Mouse (Mus musculus) CD4-positive, CD25-positive, alpha-beta regulatory T cell, adult 4 months (primary cell): ENCODE data around the gene Car8. TPM values are rescaled to one million over a fixed set of nuclear protein-coding genes. Genes with fewer than 3 reads are reported as not detected.
"Not testable (repeated sequence)": the region's sequence is repeated elsewhere in the genome, so short reads cannot be mapped to it uniquely, and the experiment has no call there.

Experiments used
- ATAC-seq: one replicate; pipeline ENCODE4 v1.8.0; 2017
- polyA plus RNA-seq, 2 experiments: library from polyadenylated mRNA; unstranded; fragments of 100-300 nt; shearing (Covaris generic); gene quantifications; one replicate each; pipeline ENCODE4 v1.2.1; 2017

Gene Car8
- polyA plus RNA-seq, 2 experiments from 2014 or later = not detected

DNA sequence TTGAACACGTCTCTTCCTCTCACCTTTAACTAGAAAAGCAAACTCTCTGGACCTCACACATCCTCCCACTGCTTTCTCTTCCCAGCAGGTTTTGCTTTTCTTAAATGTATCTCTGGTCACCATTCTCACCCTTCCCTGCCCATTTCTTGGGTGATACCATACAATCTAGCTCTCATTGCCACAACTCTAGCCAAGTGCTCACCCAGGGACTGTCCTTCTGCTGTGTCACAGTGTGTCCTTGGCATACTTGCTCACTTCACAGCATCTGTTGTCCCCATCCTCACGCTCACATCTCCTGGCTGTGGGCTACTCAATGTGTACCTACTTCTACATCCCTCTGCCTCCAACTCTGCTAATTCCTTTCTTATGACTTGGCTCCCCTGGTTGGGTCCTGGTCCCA lies 37.2 kb downstream of the Car8 start:
- ATAC-seq = no peak

GRCm38 (mm10) chr4:8200081-8200480 lies 38.8 kb downstream of the Car8 start:
- no peak for ATAC-seq

DNA sequence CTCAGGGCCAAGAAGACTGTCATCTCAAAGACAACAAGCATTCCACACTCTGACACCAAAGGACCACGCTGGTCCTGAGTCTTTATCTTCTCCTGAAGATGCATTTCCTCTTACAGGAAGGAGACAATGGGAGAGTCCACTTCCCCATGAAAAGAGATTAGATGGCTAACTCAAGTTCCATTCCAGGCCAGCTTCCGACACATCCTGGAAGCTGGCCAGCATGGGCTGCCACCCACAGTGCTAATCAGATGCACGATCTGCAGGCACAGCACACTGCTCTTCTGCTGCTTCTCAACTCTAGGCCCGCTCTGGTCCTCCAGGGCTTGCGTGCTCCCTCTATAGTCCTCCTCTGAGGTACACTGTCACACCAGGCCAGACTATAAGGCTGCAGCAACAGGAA lies 40.8 kb downstream of the Car8 start:
- ATAC-seq = no peak

- ATAC-seq = no peak
Observed at GRCm38 (mm10) chr4:8190441-8190840, 48.4 kb downstream of the Car8 start.

- no peak for ATAC-seq
Observed at GRCm38 (mm10) chr4:8186921-8187687, 51.7 kb downstream of the Car8 start.

- ATAC-seq = no peak
Observed at GRCm38 (mm10) chr4:8180576-8180975, 58.3 kb downstream of the Car8 start.

DNA sequence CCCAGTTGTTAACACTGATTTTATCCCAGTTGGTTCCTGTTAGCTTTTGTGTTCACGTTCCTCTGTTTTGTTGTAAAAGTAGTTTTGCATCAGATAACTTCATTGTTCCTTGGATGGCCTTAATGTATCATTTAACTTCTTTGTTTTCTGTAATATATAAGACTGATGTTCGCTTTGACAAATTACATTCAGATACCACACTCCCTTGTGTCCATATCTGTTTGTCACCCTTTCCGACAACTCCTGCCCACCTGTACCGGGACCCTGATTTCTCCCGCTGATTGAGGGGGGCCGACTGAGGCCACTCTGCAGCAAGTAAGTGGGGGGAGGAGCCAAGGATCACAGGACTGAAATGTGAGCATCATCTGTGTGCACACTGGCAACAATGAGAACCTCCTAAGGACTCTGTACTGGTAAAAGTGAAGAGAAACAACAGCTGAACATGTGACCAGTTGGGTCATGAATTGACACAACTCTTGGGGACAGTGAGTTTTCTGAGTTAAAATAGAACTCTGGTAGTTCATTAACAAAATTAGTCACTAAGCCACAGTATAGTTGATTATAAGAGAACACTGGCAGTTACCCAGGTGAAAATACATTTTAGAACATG lies 84.1 kb downstream of the Car8 start:
- ATAC-seq = no peak

GRCm38 (mm10) chr4:8153926-8154325 lies 84.9 kb downstream of the Car8 start:
- ATAC-seq = not testable (repeated sequence)

GRCm38 (mm10) chr4:8137403-8137802 lies 101.4 kb downstream of the Car8 start:
- no peak for ATAC-seq

DNA sequence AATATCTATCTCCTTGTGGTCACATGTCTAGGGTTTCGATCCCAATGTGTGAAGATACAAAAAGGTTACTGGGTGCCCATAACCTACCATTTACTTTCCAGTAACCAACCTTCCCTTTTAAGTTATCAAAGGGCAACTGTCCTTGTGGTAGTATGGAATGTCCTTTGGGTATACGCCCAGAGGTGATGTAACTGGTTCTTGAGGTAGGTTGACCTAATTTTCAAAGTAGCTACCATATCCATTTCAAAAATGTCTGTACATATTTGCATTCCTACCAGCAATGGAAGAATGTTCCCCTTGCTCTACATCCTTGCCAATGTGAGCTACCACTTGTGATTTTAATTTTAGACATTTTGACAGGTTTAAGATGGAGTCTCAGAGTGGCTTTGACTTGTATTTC lies 106.8 kb downstream of the Car8 start:
- ATAC-seq = no peak

GRCm38 (mm10) chr4:8113558-8113957 lies 125.3 kb downstream of the Car8 start:
- ATAC-seq = no peak

- ATAC-seq = no peak
Observed at GRCm38 (mm10) chr4:8111891-8112290, 127.0 kb downstream of the Car8 start.

GRCm38 (mm10) chr4:8109906-8110567 lies 128.8 kb downstream of the Car8 start:
- no peak for ATAC-seq

GRCm38 (mm10) chr4:8101466-8101865 lies 137.4 kb downstream of the Car8 start:
- ATAC-seq = no peak

DNA sequence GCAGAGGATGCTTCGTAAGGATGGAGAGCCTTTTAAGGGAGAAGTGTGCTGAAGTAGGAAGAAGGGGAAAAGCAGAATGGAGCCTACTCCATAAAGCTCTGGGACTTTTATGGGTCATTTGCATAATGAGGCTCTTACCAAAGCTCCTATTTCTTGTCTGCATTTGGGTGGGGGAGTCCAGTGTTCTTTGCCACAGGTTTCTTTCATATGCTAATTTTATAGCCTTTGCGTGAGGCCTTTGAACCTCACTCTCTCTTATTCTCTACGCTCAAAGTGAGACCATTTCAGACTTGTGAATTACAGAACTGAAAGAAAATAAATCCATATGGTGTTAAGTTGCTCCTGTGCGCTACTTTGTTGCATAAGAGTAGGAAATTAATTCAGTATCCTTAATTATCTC lies 140.8 kb downstream of the Car8 start:
- ATAC-seq = no peak

GRCm38 (mm10) chr4:8097683-8098082 lies 141.2 kb downstream of the Car8 start:
- no peak for ATAC-seq

DNA sequence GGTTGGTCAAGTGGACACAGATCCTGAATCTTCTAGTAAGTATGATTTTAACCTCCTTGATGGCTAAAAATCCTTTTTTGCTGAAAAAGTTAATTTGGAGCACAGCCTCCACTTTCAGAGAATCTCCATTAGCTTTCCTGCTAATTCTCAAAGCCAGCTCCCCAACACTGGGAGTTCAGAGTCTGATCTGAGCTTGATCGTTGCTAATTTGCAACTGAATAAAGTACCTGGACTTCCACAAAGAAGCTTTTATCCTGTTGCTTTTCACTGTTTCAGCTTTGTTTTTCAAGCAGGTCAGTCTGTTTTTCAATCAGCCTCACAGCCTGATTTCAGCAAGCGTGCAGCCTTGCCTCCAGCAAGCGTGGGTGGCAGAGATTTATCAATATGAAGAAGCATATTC lies 145.3 kb downstream of the Car8 start:
- ATAC-seq = not testable (repeated sequence)
